ENCODE assay signal across 8 mouse cellular contexts in genomic region chr7:19443344-19443743, GRCm38 (mm10). TPM values are rescaled to one million over a fixed set of nuclear protein-coding genes. Genes with fewer than 3 reads are reported as not detected.
A peak's percentile ranks its signal among the peaks of the same experiment; 100 is the strongest.
DNase-seq lines count a peak whose midpoint lies in the region; ATAC-seq and TF ChIP-seq lines count a peak whose summit lies in the region.

No protein-coding gene starts in this region.

- no peaks in the 10 kb centered on the region for H3K9me3 ChIP-seq in intestine, postnatal 0 days (ENCODE audit: control insufficient read depth)
- no peaks in the 10 kb centered on the region for H3K9me3 ChIP-seq in midbrain, embryonic 13.5 days

- no peak overlapping the region for H3K4me2 ChIP-seq in intestine, postnatal 0 days (replicated peaks; ENCODE audit: low read depth)
- H3K4me2 ChIP-seq in midbrain, embryonic 13.5 days (replicated peaks) = no peak overlapping the region

- intact Hi-C loops in left cerebral cortex, postnatal 36 days (cut with DNase I) = no loop called here

- ATAC-seq in intestine, postnatal 0 days = no peak
- ATAC-seq in midbrain, embryonic 13.5 days = peak; percentile 70
- ATAC-seq in activated CD4-positive, CD25-positive, alpha-beta regulatory T cell, adult 4 months = no peak

- 38% methylated on average over 3 of the region's 3 CpGs for WGBS in intestine, postnatal 0 days
- 43% methylated on average over 3 of the region's 3 CpGs for WGBS in midbrain, embryonic 13.5 days

- H3K36me3 ChIP-seq in intestine, postnatal 0 days (ENCODE audit: control insufficient read depth, insufficient read depth) = peaks cover 72% of the 10 kb centered on the region
- peaks cover 84% of the 10 kb centered on the region for H3K36me3 ChIP-seq in midbrain, embryonic 13.5 days

- peak; percentile 91 for TF ChIP-seq CTCF in intestine, postnatal 0 days (IDR thresholded peaks at IDR 0.05; ENCODE audit: low read depth)

- no peak overlapping the region for H3K9ac ChIP-seq in intestine, postnatal 0 days (ENCODE audit: low read depth, low read length)
- H3K9ac ChIP-seq in midbrain, embryonic 13.5 days (replicated peaks) = no peak overlapping the region

- peak; percentile 84 for DNase-seq in adrenal gland, adult 2 months
- peak; percentile 91 to 96 for DNase-seq in cerebellum, postnatal 36 days
- DNase-seq in gastrocnemius, adult 8-10 months (ENCODE audit: low spot score in 2 of 2) = peak; percentile 63 to 66
- peak; percentile 72 to 74 for DNase-seq in left cerebral cortex, postnatal 36 days (ENCODE audit: low spot score in 2 of 2)
- peak; percentile 93 for DNase-seq in right cerebral cortex, postnatal 4 days

- H3K27me3 ChIP-seq in intestine, postnatal 0 days (replicated peaks; ENCODE audit: control insufficient read depth, insufficient read depth, low read length) = no peaks in the 10 kb centered on the region
- H3K27me3 ChIP-seq in midbrain, embryonic 13.5 days = no peaks in the 10 kb centered on the region

- H3K4me3 ChIP-seq in intestine, postnatal 0 days (ENCODE audit: low read depth, low read length) = no peak overlapping the region
- no peak overlapping the region for H3K4me3 ChIP-seq in midbrain, embryonic 13.5 days (replicated peaks)

- no peaks in the 10 kb centered on the region for H3K4me1 ChIP-seq in intestine, postnatal 0 days (replicated peaks; ENCODE audit: control insufficient read depth, insufficient read depth, low read length)
- no peaks in the 10 kb centered on the region for H3K4me1 ChIP-seq in midbrain, embryonic 13.5 days (replicated peaks)

- no peak overlapping the region for H3K27ac ChIP-seq in intestine, postnatal 0 days (ENCODE audit: low read depth, low read length)
- no peak overlapping the region for H3K27ac ChIP-seq in midbrain, embryonic 13.5 days

RNA-seq across cellular contexts. Expression of gene Mark4, which starts 15.3 kb away (rescaled TPM):
- 10 to 100 TPM; 40.5 to 56.8 TPM for total RNA-seq in adrenal gland, adult 2 months (2021)
- 71.6 and 79.0 TPM in 2 replicates for polyA plus RNA-seq in adrenal gland, adult 2 months (2012; rRNA removed)
- 10 to 100 TPM; 18.0 to 20.0 (median 19.8) TPM for total RNA-seq in gastrocnemius, adult 8-10 months (2022)
- polyA plus RNA-seq in intestine, postnatal 0 days (2015; fragmentation: Nextera tagmentation; extraction: Ambion mirVana) = 4.2 and 4.7 TPM in 2 replicates
- 10 to 100 TPM; 76.8 to 77.7 TPM for total RNA-seq in left cerebral cortex, postnatal 36 days (2021)
- 13.9 and 16.3 TPM in 2 replicates for polyA plus RNA-seq in midbrain, embryonic 13.5 days (2015; fragmentation: Nextera tagmentation; extraction: Ambion mirVana)
- polyA plus RNA-seq in activated CD4-positive, CD25-positive, alpha-beta regulatory T cell, adult 4 months (2017; shearing (Covaris generic)) = 1 to 10 TPM; 1.2 to 2.7 TPM

RNA-seq across cellular contexts. Expression of gene Exoc3l2, which starts 19.8 kb away (rescaled TPM):
- total RNA-seq in adrenal gland, adult 2 months (2021) = 10 to 100 TPM; 31.9 to 58.8 TPM
- polyA plus RNA-seq in adrenal gland, adult 2 months (2012; rRNA removed) = 55.3 and 57.9 TPM in 2 replicates
- under 1 TPM; 0.27 to 0.80 (median 0.35) TPM for total RNA-seq in gastrocnemius, adult 8-10 months (2022)
- 1.1 and 1.9 TPM in 2 replicates for polyA plus RNA-seq in intestine, postnatal 0 days (2015; fragmentation: Nextera tagmentation; extraction: Ambion mirVana)
- under 1 TPM; 0.23 to 0.52 TPM for total RNA-seq in left cerebral cortex, postnatal 36 days (2021)
- 0.24 and 0.32 TPM in 2 replicates for polyA plus RNA-seq in midbrain, embryonic 13.5 days (2015; fragmentation: Nextera tagmentation; extraction: Ambion mirVana)
- polyA plus RNA-seq in activated CD4-positive, CD25-positive, alpha-beta regulatory T cell, adult 4 months (2017; shearing (Covaris generic)) = not detected

RNA-seq across cellular contexts. Expression of gene Ckm, which starts 38.8 kb away (rescaled TPM):
- not detected for total RNA-seq in adrenal gland, adult 2 months (2021)
- 0.84 and 1.0 TPM in 2 replicates for polyA plus RNA-seq in adrenal gland, adult 2 months (2012; rRNA removed)
- total RNA-seq in gastrocnemius, adult 8-10 months (2022) = over 10,000 TPM; 38,224 to 44,934 (median 40,442) TPM
- 25.2 and 26.2 TPM in 2 replicates for polyA plus RNA-seq in intestine, postnatal 0 days (2015; fragmentation: Nextera tagmentation; extraction: Ambion mirVana)
- under 1 TPM; 0.35 to 0.41 TPM for total RNA-seq in left cerebral cortex, postnatal 36 days (2021)
- 0.07 TPM in 1 of 2 replicates, not detected in the other for polyA plus RNA-seq in midbrain, embryonic 13.5 days (2015; fragmentation: Nextera tagmentation; extraction: Ambion mirVana)
- under 1 TPM in 1 of 2 experiments, not detected in 1; 0.34 TPM for polyA plus RNA-seq in activated CD4-positive, CD25-positive, alpha-beta regulatory T cell, adult 4 months (2017; shearing (Covaris generic))

RNA-seq across cellular contexts. Expression of gene Klc3, which starts 39.4 kb away (rescaled TPM):
- total RNA-seq in adrenal gland, adult 2 months (2021) = 1 to 10 TPM in 1 of 2 experiments, under 1 TPM in 1; 0.98 to 5.2 TPM
- 1.3 and 3.7 TPM in 2 replicates for polyA plus RNA-seq in adrenal gland, adult 2 months (2012; rRNA removed)
- under 1 TPM in 3 of 4 experiments, not detected in 1; 0.21 to 0.40 (median 0.24) TPM for total RNA-seq in gastrocnemius, adult 8-10 months (2022)
- 1.6 TPM in 2 replicates for polyA plus RNA-seq in intestine, postnatal 0 days (2015; fragmentation: Nextera tagmentation; extraction: Ambion mirVana)
- total RNA-seq in left cerebral cortex, postnatal 36 days (2021) = 1 to 10 TPM; 2.6 to 3.3 TPM
- polyA plus RNA-seq in midbrain, embryonic 13.5 days (2015; fragmentation: Nextera tagmentation; extraction: Ambion mirVana) = 1.1 and 1.2 TPM in 2 replicates
- 1 to 10 TPM; 3.1 to 6.0 TPM for polyA plus RNA-seq in activated CD4-positive, CD25-positive, alpha-beta regulatory T cell, adult 4 months (2017; shearing (Covaris generic))

Comparison
In these comparisons a context has a peak if more than half of its experiments do, and no peak if none do; other contexts are left out.
1. RNA of gene Exoc3l2, which starts 19.8 kb away (polyA plus RNA-seq): 55.3 to 57.9 TPM in adrenal gland, adult 2 months; 1.1 to 1.9 TPM in intestine, postnatal 0 days, 0.24 to 0.32 TPM in midbrain, embryonic 13.5 days and not detected in activated CD4-positive, CD25-positive, alpha-beta regulatory T cell, adult 4 months; every median in the first group is over 10 times any median in the second.
2. RNA of gene Ckm, which starts 38.8 kb away (polyA plus RNA-seq): 25.2 to 26.2 TPM in intestine, postnatal 0 days; 0.84 to 1.0 TPM in adrenal gland, adult 2 months, 0.34 TPM in activated CD4-positive, CD25-positive, alpha-beta regulatory T cell, adult 4 months and 0.07 TPM in midbrain, embryonic 13.5 days; every median in the first group is over 10 times any median in the second.
3. Peak in every context shown above with its lines, with median percentiles within 50 percentile points of each other: DNase-seq.